Mouse (Mus musculus): ENCODE data around the gene Ezr.

GRCm38 (mm10) chr17:6739756-6740155 lies 42.8 kb downstream of the Ezr start:
- TF ChIP-seq CTCF (IDR thresholded peaks at IDR 0.05) (no peak), EP300 (IDR thresholded peaks at IDR 0.05) (no peak)
